In the genomic region with DNA sequence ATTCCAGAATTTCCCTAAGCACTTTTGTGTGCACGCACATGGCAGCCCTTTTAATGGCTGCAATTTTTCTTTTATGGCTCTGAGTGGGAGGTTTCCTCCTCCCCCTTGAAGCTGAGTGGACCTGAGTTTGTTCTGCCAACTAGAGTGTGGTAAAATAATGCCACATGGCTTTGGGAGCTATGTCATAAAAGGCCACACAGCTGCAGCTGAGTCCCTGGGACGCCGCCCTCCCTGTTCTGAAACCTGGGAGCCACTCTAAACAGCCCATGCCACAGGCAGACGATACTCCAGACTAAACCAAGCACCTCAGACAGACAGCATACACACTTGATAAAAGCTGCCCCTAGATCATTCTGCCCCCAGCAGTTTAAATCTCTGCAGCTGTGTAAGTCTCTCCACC, we compare ENCODE assay signal across 12 mouse cellular contexts.
A peak's percentile ranks its signal among the peaks of the same experiment; 100 is the strongest.
DNase-seq lines count a peak whose midpoint lies in the region; ATAC-seq and TF ChIP-seq lines count a peak whose summit lies in the region.
"Had no signal": no experiment of that assay in that cellular context is flagged by ENCODE, and none has a peak within 500 bp of the region (broad histone marks: within the 10 kb centered on the region; RNA-seq: fewer than 3 reads in every experiment).

No protein-coding gene starts in this region.

- no peaks in the 10 kb centered on the region for H3K4me1 ChIP-seq in limb, embryonic 11.5 days (ENCODE audit: control insufficient read depth, insufficient read depth, low read length)
- no peaks in the 10 kb centered on the region for H3K4me1 ChIP-seq in midbrain, embryonic 10.5 days
- H3K4me1 ChIP-seq: intestine, embryonic 15.5 days; liver, embryonic 13.5 days; megakaryocyte, embryonic 14.5 days had no signal

- TF ChIP-seq CTCF in gastrocnemius, adult 2 months (IDR thresholded peaks at IDR 0.05): no peak
- TF ChIP-seq CTCF in left cerebral cortex, adult 2 months (IDR thresholded peaks at IDR 0.05): no peak

- H3K4me3 ChIP-seq in gastrocnemius, adult 2 months: no peak overlapping the region
- no peak overlapping the region for H3K4me3 ChIP-seq in left cerebral cortex, adult 2 months
- no peak overlapping the region for H3K4me3 ChIP-seq in limb, embryonic 11.5 days (ENCODE audit: low read depth, low read length)
- no peak overlapping the region for H3K4me3 ChIP-seq in midbrain, embryonic 10.5 days
- H3K4me3 ChIP-seq: heart, adult 2 months; intestine, embryonic 15.5 days; liver, embryonic 13.5 days; megakaryocyte, embryonic 14.5 days had no signal

- H3K27ac ChIP-seq in gastrocnemius, adult 2 months: peak overlapping the region; percentile 57
- peak overlapping the region; percentile 24; the same call in 1 of the 2 replicates for H3K27ac ChIP-seq in left cerebral cortex, adult 2 months
- H3K27ac ChIP-seq in limb, embryonic 11.5 days (replicated peaks; ENCODE audit: low read depth, low read length): no peak overlapping the region
- no peak overlapping the region for H3K27ac ChIP-seq in midbrain, embryonic 10.5 days (replicated peaks)
- H3K27ac ChIP-seq: heart, adult 2 months; intestine, embryonic 15.5 days; liver, embryonic 13.5 days had no signal

- no peaks in the 10 kb centered on the region for H3K36me3 ChIP-seq in limb, embryonic 11.5 days (ENCODE audit: control insufficient read depth, insufficient read depth, low read length)
- no peaks in the 10 kb centered on the region for H3K36me3 ChIP-seq in midbrain, embryonic 10.5 days
- H3K36me3 ChIP-seq: intestine, embryonic 15.5 days; liver, embryonic 13.5 days had no signal

- H3K27me3 ChIP-seq in limb, embryonic 11.5 days (ENCODE audit: control insufficient read depth, insufficient read depth, low read length): no peaks in the 10 kb centered on the region
- H3K27me3 ChIP-seq in midbrain, embryonic 10.5 days (ENCODE audit: low read depth, poor library complexity, severe bottlenecking): no peaks in the 10 kb centered on the region
- H3K27me3 ChIP-seq: intestine, embryonic 15.5 days; liver, embryonic 13.5 days had no signal

- DNase-seq in gastrocnemius, adult 2 months: peak; percentile 50
- DNase-seq in gastrocnemius, postnatal 36 days: no peak
- no peak for DNase-seq in left cerebral cortex, adult 2 months (ENCODE audit: extremely low spot score in 1 of 2, low spot score in 2 of 2)
- no peak for DNase-seq in left cerebral cortex, postnatal 36 days (ENCODE audit: low spot score in 2 of 2)
- DNase-seq in limb, embryonic 11.5 days (ENCODE audit: low spot score): peak; percentile 68
- DNase-seq in layer of hippocampus, postnatal 10 days (ENCODE audit: low spot score in 2 of 2): no peak
- no peak for DNase-seq in midbrain, embryonic 10.5 days (ENCODE audit: low spot score)
- DNase-seq: cerebellum, adult 18-20 months; heart, adult 2 months; liver, embryonic 13.5 days had no signal

- no peak overlapping the region for H3K4me2 ChIP-seq in limb, embryonic 11.5 days (ENCODE audit: low read depth, severe bottlenecking)
- H3K4me2 ChIP-seq: intestine, embryonic 15.5 days; liver, embryonic 13.5 days had no signal

- intact Hi-C loops in gastrocnemius, adult 2 months (cut with DNase I): no loop called here
- intact Hi-C loops in gastrocnemius, postnatal 36 days (cut with DNase I): no loop called here
- intact Hi-C loops in left cerebral cortex, adult 2 months (cut with DNase I): no loop called here
- intact Hi-C loops in left cerebral cortex, postnatal 36 days (cut with DNase I): no loop called here

- H3K9ac ChIP-seq in limb, embryonic 11.5 days (ENCODE audit: low read length): no peak overlapping the region
- H3K9ac ChIP-seq: intestine, embryonic 15.5 days; liver, embryonic 13.5 days had no signal

- WGBS in limb, embryonic 11.5 days: 16% methylated on average over 4 of the region's 4 CpGs
- 72% methylated on average over 4 of the region's 4 CpGs for WGBS in midbrain, embryonic 10.5 days

- H3K9me3 ChIP-seq in limb, embryonic 11.5 days (ENCODE audit: control insufficient read depth, low read length): no peaks in the 10 kb centered on the region
- H3K9me3 ChIP-seq in midbrain, embryonic 10.5 days (replicated peaks): no peaks in the 10 kb centered on the region
- H3K9me3 ChIP-seq: intestine, embryonic 15.5 days; liver, embryonic 13.5 days; megakaryocyte, embryonic 14.5 days had no signal

- ATAC-seq in limb, embryonic 11.5 days (ENCODE audit: insufficient number of reproducible peaks, low FRiP score, low TSS enrichment, low read depth): peak; percentile 83
- ATAC-seq: intestine, embryonic 15.5 days had no signal

Comparison
In these comparisons a context has a peak if more than half of its experiments do, and no peak if none do; other contexts are left out.
1. DNase-seq: peak in gastrocnemius, adult 2 months (single experiment) and limb, embryonic 11.5 days (single experiment); none in gastrocnemius, postnatal 36 days (0 of 2), left cerebral cortex, adult 2 months (0 of 2), left cerebral cortex, postnatal 36 days (0 of 2), layer of hippocampus, postnatal 10 days (0 of 2) and midbrain, embryonic 10.5 days (single experiment).
2. H3K27ac ChIP-seq: peak in gastrocnemius, adult 2 months (single experiment) and left cerebral cortex, adult 2 months (single experiment); none in limb, embryonic 11.5 days (single experiment) and midbrain, embryonic 10.5 days (single experiment).